Mouse (Mus musculus) spleen, embryonic (tissue): ENCODE data around the gene Atp8b2.

Experiments
- CTCF ChIA-PET: fragments of 350-600 bp; sonication (Branson Sonifier 250); formaldehyde crosslinking; loops from one replicate; lab custom pipeline; 2022; lab: Charles Lee

Gene Atp8b2

GRCm38 (mm10) chr3:89960469-89960868 is 2.8 kb downstream of the Atp8b2 start:
- CTCF ChIA-PET: interaction anchor here (0.6 kb wide), 1 partner anchor 104 kb away, joined by 6 read pairs; no protein-coding TSS in a partner anchor

DNA sequence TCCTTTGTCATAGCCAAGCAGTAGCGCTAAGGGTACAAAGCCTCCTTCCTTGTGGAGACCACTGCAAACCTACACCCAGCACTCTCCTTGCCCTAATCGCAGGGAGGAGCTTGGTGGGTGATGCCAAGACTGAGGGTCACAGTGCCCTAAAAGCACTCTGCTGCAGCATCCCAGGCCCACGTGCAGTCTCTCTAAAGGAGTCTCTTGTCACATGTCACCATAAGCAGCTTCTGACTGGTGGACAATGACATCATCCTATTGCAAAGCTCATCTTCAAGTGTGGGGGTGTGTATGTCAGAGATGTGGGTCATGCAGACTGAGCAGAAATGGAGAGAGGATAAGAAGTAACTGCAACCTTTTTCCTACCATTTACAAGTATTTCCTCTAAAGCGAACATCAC is 3.9 kb downstream of the Atp8b2 start:
- CTCF ChIA-PET: no interaction called here

DNA sequence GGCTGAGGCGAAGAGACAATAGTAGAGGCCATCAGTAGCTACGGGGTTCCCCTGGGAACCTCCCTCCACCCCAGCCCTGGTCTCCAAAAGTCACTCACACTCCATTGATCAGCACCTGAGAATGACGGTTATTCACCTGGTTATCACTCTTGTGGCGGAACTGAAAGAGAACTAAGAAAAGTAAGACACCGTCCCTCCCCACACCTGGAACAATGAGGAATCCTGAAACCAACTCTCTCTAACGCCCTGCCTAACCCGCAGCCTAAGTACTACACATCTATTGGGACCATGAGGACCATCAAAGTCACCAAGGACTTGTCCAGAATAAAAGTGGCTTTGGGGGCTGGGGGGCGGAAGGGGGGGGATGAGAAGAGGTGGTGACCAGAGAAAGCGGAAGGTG is 5.4 kb downstream of the Atp8b2 start:
- CTCF ChIA-PET: interaction anchor here (0.5 to 0.8 kb wide), 3 partner anchors 119 to 423 kb away, joined by 3 to 5 read pairs (median 3); no protein-coding TSS in a partner anchor

DNA sequence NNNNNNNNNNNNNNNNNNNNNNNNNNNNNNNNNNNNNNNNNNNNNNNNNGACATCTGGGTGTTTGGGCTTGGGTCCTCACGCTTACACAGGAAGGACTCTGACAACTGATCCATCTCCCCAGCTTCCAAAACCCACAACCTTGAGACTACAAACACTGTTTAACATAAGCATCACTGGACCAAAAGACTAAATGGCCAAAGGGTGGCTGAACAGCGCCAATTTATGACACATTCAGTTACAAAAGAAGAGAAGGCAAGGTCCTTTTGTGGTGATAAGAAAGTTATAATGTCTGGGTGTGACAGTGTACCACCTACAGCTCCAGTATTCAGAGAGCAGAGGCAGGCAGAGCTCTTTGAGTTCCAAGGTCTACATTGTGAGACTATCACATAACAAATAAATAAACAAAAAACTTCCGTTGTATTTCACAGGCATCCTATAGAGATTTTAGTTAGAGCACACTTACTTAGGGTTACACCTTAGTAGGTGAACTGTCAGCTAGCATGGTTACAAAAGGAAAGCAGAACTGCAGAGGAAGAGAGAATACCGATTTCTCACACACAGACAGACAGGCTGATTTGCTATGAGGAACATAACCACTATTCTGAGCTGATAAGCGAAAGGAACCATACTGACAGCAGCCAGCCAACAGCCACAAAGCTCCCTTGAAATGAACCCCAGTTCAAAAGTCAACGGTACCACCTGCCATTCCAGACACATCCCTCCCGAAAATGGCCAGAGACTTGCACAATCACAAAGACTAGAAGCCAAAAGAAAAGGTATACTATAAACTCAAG is 6.9 kb downstream of the Atp8b2 start:
- CTCF ChIA-PET: interaction anchor here (0.5 to 0.7 kb wide), 2 partner anchors 86 to 168 kb away, joined by 3 read pairs; no protein-coding TSS in a partner anchor

DNA sequence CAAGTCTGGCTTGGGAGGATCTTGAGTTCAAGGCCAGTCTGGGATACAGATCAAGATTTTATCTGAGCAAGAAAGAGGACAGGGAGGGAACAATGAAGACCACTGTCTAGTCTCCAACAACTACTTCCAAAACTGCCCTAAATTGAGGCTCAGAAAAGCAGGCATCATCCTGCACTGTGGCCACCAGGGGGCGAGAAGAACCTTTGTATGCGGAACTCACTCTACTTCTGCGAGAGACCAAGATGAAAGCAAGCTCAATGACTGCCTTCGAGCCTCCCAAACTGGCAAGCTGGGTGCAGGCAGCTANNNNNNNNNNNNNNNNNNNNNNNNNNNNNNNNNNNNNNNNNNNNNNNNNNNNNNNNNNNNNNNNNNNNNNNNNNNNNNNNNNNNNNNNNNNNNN is 9.9 kb downstream of the Atp8b2 start:
- CTCF ChIA-PET: interaction anchor here (0.7 to 1.3 kb wide), 3 partner anchors 12 to 487 kb away, joined by 4 to 6 read pairs (median 4); no protein-coding TSS in a partner anchor

DNA sequence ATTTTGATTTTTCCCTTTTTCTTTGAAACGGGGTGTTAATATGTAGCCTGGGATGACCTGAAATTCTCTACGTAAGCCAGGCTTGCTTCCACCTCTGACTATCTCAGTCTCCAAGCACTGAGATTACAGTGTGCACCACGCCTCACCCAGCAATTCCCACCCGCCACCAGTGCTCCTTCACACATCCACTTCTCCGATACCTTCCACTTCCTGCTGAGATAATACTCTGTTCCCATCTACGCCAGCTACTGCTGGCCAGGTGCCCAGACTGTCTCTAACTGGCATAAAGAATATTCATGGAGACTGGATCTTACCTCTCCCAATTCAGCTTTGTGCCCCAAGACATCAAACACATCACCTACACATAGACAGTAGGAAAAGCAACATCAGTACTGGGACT is 14.7 kb downstream of the Atp8b2 start:
- CTCF ChIA-PET: no interaction called here

DNA sequence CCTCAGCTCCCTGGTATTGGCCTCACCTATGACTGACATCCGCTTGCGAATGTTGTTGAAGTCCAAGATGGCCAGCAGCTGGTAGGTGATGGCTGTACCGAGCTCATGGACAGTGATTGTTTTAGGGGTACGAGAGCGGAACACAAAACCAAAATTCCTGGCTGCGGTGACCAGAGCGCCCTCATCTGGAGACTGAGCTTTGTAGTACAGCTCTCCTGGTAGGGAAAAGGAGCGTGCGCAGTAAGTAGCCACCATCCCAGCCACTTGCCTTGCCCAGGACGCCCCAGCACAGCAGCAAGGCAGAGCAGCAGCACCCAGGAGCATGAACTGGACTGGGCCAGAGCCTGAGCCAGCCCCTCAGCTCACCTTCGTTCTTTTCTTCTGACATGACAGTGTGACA is 15.3 kb downstream of the Atp8b2 start:
- CTCF ChIA-PET: no interaction called here

DNA sequence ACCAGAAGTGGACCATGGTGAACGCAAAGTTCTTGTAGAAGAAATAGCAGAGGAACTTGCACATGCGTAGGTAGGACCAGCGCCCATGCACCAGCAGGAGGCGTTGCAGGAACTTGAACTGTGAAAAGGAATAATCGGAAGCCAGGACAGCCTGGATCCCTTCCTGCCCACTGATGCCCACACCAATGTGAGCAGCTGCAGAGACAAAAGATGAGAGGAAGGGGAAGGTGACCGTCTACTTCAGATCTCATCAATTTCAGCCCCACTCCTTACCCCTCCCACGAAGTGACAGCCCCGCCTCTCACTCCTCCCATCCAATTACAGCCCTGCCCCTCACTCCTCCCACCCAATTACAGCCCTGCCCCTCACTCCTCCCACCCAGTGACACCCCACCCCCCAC is 18.3 kb downstream of the Atp8b2 start:
- CTCF ChIA-PET: no interaction called here

DNA sequence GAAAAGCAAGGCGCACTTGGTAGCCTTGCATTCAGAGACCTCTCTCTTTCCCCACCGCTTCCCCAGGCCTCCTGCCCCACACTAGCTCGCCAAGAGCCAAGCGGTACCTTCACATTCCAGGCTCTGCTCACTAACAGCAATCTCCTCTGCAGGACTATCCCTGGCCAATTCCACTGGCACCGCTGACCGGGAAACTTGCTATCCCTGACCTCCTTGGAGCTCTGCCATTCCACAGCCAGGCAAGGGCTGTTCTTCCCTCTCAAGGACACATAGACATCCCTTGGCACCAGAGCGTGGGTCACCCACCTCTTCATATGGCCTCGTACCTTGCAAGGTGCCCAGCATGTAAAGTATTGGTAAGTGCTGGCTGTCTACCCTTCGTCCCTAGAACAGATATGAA is 20.4 kb downstream of the Atp8b2 start:
- CTCF ChIA-PET: no interaction called here

DNA sequence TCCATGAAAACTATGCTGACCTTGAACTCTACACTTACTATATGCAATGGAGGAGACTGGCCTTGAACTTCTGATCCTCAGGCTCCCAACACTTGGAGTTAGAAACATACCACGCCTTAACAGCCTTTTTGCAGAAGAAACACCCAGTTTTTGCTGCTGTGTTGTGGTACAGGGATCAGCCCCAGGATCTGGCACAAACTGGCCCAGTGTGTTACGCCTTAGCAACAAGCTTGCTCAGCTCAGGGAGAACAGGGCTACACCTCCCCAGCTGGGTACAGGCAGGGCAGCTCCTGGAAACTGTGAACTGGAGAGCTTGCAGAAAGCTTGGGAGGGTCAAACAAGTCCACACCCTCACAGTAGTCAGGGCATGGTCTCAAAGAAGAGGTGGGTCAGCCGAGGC is 26.8 kb downstream of the Atp8b2 start:
- CTCF ChIA-PET: no interaction called here

DNA sequence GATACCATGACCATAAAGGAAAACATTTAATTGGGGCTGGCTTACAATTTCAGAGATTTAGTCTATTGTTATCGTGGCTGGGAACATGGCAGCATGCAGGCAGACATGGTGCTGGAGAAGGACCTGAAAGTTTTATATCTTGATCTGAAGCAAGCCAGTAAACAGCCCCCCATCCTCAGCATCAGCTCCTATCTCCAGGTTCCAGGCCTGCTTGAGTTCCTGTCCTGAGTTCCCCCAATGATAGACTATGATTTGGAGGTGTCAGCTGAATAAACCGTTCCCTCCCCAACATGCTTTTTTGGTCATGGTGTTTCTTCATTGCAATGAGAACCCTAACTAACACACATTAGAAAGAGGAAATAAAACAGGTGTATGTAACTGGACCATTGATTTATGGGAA is 30.4 kb downstream of the Atp8b2 start:
- CTCF ChIA-PET: interaction anchor here (0.6 kb wide), 1 partner anchor 141 kb away, joined by 7 read pairs; no protein-coding TSS in a partner anchor

DNA sequence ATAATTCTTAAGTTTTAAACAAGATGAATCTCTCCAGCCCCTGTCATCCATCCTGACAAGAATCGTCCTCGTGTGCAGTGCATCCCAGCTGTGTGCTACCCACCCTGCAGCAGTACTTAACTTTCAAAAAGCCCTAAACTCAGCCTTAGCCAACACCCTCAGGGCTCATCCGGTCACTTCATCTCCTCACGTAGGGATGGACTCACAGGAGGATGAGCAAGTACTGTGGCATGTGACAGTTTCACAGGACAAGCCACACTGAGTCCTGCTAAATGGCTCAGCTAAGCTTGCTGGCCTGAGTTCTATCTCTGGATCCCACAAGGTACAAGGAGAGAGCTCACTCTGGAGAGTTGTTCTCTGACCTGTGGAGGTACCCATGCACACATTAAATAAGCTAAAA is 34.4 kb downstream of the Atp8b2 start:
- CTCF ChIA-PET: interaction anchor here (0.6 kb wide), 1 partner anchor 90 kb away, joined by 3 read pairs; no protein-coding TSS in a partner anchor

- CTCF ChIA-PET: interaction anchor here (0.6 kb wide), 1 partner anchor 18 kb away, joined by 3 read pairs; no protein-coding TSS in a partner anchor
Observed at GRCm38 (mm10) chr3:89926440-89926839, 36.9 kb downstream of the Atp8b2 start.

- CTCF ChIA-PET: interaction anchor here (0.6 kb wide), 1 partner anchor 10 kb away, joined by 3 read pairs; no protein-coding TSS in a partner anchor
Observed at GRCm38 (mm10) chr3:89920711-89921110, 42.6 kb downstream of the Atp8b2 start.

DNA sequence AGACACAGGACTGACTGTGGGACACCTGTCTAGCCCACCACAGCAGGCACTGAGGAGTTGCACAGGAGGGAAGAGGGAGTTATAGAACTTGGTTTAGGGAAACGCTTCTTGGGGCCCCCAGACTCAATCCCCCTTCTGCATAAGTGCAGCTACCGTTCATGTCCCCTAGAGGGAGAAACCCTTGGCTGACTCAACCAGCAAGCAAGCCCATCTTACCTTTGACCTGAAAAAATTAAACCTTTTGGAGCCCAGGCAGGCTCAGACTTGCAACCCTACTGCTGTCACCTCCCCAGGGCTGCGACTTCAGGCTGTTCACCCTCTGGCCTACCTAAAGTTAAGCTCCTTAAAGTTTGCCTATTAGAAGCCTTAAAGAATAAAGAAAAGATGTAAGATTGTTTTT is 45.9 kb downstream of the Atp8b2 start:
- CTCF ChIA-PET: interaction anchor here (0.8 kb wide), 1 partner anchor 84 kb away, joined by 3 read pairs; no protein-coding TSS in a partner anchor

DNA sequence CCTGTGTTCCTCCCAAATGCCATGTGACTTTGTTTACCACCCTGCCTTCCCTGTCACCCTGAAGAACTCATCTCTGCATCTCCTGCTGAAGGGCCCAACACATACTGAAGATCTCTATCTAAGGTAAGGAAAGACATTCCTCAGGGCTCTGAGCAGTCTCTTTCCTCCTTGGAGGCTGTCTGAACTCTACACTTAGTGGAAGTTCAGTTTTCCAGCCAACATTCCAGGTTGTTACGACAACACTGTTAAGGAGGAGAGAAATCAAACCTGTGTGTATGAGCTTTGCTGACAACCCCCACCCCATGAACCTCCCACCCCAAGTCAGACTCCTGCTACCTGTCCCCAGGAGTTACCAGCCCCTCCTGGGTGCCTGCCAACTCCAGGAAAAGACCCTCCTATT is 46.7 kb downstream of the Atp8b2 start:
- CTCF ChIA-PET: no interaction called here

GRCm38 (mm10) chr3:89914700-89915099 is 48.6 kb downstream of the Atp8b2 start:
- CTCF ChIA-PET: interaction anchor here (0.7 kb wide), 1 partner anchor 445 kb away, joined by 3 read pairs; no protein-coding TSS in a partner anchor

GRCm38 (mm10) chr3:89912543-89913391 is 50.5 kb downstream of the Atp8b2 start, which contains the start of gene Il6ra:
TSS of gene Il6ra (minus strand) at chr3:89913196.
- CTCF ChIA-PET: no interaction called here

- CTCF ChIA-PET: no interaction called here
Observed at GRCm38 (mm10) chr3:89912108-89912542, 51.2 kb downstream of the Atp8b2 start.

DNA sequence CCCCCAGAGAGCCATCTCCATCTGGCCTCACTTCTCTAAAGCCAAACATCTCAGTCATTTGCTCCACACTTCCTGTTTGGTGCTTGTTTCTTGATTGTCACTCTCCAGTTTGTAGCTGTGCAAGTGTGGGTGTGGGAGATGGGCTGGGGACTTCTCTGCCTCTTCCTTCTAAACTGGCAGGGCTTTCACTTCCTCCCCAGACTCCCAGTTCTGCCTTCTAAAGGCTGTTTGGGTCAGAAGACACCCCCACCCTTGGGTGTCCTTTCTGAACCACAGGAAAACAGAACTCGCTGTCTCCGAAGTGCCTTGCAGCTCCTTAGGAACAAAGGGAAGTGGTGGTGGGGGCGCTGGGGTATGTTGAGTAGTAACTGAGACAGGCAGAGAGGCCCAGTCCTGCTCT is 52.1 kb downstream of the Atp8b2 start:
- CTCF ChIA-PET: interaction anchor here (0.7 kb wide), 1 partner anchor 10 kb away, joined by 3 read pairs; no protein-coding TSS in a partner anchor

DNA sequence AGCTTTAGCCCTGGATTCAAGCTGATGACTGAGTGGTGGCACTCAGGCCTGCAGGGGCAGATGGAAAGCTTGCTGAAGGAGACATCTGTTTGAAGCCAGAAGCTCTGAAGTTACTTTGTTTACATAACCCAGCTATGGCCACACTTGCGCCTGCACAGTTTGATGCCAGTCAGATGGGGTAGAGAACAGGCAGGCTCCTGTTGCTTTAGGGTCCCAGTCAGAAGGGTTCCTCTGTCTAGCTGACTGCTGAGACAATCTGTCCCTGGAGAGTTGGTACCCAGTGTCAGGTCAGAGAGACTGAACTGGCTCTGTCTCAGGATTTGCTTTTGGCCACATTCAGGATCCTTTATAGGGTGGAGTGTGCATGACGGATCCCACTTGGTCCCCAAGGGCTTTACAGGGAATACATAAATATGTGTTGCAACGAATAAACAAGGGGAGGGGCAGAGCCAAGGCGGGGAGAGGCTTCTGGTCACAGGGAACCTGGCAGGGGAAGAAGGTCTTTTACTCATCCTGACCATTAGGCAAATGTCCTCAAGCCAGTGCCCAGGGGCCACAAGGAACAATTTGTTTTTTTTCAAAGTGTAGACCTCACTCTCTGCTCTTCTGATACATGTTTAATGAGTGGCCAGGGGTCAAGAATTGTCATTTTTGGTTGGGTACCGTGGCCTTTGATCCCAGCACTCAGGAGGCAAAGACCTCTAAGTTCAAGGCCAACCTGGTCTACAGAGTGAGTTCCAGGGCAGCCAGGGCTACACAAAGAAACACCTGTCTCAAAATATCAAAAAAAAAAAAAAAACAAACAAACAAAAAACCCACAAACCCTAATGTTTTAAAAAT is 53.4 kb downstream of the Atp8b2 start:
- CTCF ChIA-PET: no interaction called here
